Mouse (Mus musculus): ENCODE results near the gene Suclg2. TPM values are rescaled to one million over a fixed set of nuclear protein-coding genes. Genes with fewer than 3 reads are reported as not detected.

Gene Suclg2
- polyA plus RNA-seq, 1 experiment from 2014 or later: 103 TPM

GRCm38 (mm10) chr6:95719791-95720190 lies 1.2 kb upstream of the Suclg2 start:
- Histone ChIP-seq H3K4me1 (replicated peaks; ENCODE audit: control insufficient read depth, insufficient read depth, low read length) (peaks cover 5% of the 10 kb centered on the region; the same call in 1 of the 2 replicates), H3K9ac (ENCODE audit: low read length) (no peak overlapping the region), H3K27ac (ENCODE audit: low read depth) (no peak overlapping the region), H3K4me3 (ENCODE audit: low read depth, low read length) (no peak overlapping the region), H3K9me3 (ENCODE audit: control insufficient read depth, low read length) (no peaks in the 10 kb centered on the region), H3K36me3 (ENCODE audit: control insufficient read depth, insufficient read depth, low read length) (no peaks in the 10 kb centered on the region), H3K4me2 (ENCODE audit: low read length) (no peak overlapping the region), H3K27me3 (replicated peaks; ENCODE audit: control insufficient read depth, insufficient read depth, low read length) (no peaks in the 10 kb centered on the region)
- 76% methylated on average over 3 of the region's 3 CpGs for WGBS
- ATAC-seq (replicated peaks; ENCODE audit: low FRiP score, low TSS enrichment, low read depth): no peak
- DNase-seq (ENCODE audit: low spot score): no peak

GRCm38 (mm10) chr6:95718969-95719333 lies 351 bp upstream of the Suclg2 start:
- Histone ChIP-seq H3K36me3 (ENCODE audit: control insufficient read depth, insufficient read depth, low read length) (no peaks in the 10 kb centered on the region), H3K9me3 (ENCODE audit: control insufficient read depth, low read length) (no peaks in the 10 kb centered on the region), H3K27me3 (replicated peaks; ENCODE audit: control insufficient read depth, insufficient read depth, low read length) (no peaks in the 10 kb centered on the region), H3K4me1 (replicated peaks; ENCODE audit: control insufficient read depth, insufficient read depth, low read length) (peaks cover 5% of the 10 kb centered on the region; the same call in 1 of the 2 replicates), H3K9ac (ENCODE audit: low read length) (peak overlapping the region; percentile 96), H3K4me2 (ENCODE audit: low read length) (peak overlapping the region; percentile 92), H3K27ac (ENCODE audit: low read depth) (no peak overlapping the region), H3K4me3 (ENCODE audit: low read depth, low read length) (peak overlapping the region; percentile 88)
- peak; percentile 66 for ATAC-seq (replicated peaks; ENCODE audit: low FRiP score, low TSS enrichment, low read depth)
- WGBS: 0% methylated on average over 1 of the region's 1 CpGs
- DNase-seq (ENCODE audit: low spot score): no peak

- H3K27me3 ChIP-seq (replicated peaks; ENCODE audit: control insufficient read depth, insufficient read depth, low read length): no peaks in the 10 kb centered on the region
- DNase-seq (ENCODE audit: low spot score) (no peak), ATAC-seq (replicated peaks; ENCODE audit: low FRiP score, low TSS enrichment, low read depth) (no peak)
- no peaks in the 10 kb centered on the region for H3K36me3 ChIP-seq (ENCODE audit: control insufficient read depth, insufficient read depth, low read length)
- WGBS: 77% methylated on average over 3 of the region's 3 CpGs
- peaks cover 8% of the 10 kb centered on the region; the same call in 1 of the 2 replicates for H3K4me1 ChIP-seq (replicated peaks; ENCODE audit: control insufficient read depth, insufficient read depth, low read length)
- no peak overlapping the region for H3K9ac ChIP-seq (ENCODE audit: low read length)
- no peak overlapping the region for H3K27ac ChIP-seq (ENCODE audit: low read depth)
- H3K9me3 ChIP-seq (ENCODE audit: control insufficient read depth, low read length): no peaks in the 10 kb centered on the region
- H3K4me3 ChIP-seq (ENCODE audit: low read depth, low read length): no peak overlapping the region
- H3K4me2 ChIP-seq (ENCODE audit: low read length): peak overlapping the region; percentile 92; the same call in 1 of the 2 replicates
Observed at GRCm38 (mm10) chr6:95717071-95717470, 1.5 kb downstream of the Suclg2 start.

- Histone ChIP-seq H3K4me3 (ENCODE audit: low read depth, low read length) (no peak overlapping the region), H3K9ac (ENCODE audit: low read length) (no peak overlapping the region), H3K4me1 (replicated peaks; ENCODE audit: control insufficient read depth, insufficient read depth, low read length) (peaks cover 8% of the 10 kb centered on the region; the same call in 1 of the 2 replicates), H3K9me3 (ENCODE audit: control insufficient read depth, low read length) (no peaks in the 10 kb centered on the region), H3K36me3 (ENCODE audit: control insufficient read depth, insufficient read depth, low read length) (no peaks in the 10 kb centered on the region), H3K4me2 (ENCODE audit: low read length) (no peak overlapping the region), H3K27ac (ENCODE audit: low read depth) (no peak overlapping the region), H3K27me3 (replicated peaks; ENCODE audit: control insufficient read depth, insufficient read depth, low read length) (no peaks in the 10 kb centered on the region)
- 92% methylated on average over 5 of the region's 5 CpGs for WGBS
- ATAC-seq (replicated peaks; ENCODE audit: low FRiP score, low TSS enrichment, low read depth): no peak
- DNase-seq (ENCODE audit: low spot score): no peak
Observed at GRCm38 (mm10) chr6:95716476-95716875, 2.1 kb downstream of the Suclg2 start.

- Histone ChIP-seq H3K4me3 (ENCODE audit: low read depth, low read length) (no peak overlapping the region), H3K36me3 (ENCODE audit: control insufficient read depth, insufficient read depth, low read length) (no peaks in the 10 kb centered on the region), H3K27ac (ENCODE audit: low read depth) (no peak overlapping the region), H3K9me3 (ENCODE audit: control insufficient read depth, low read length) (no peaks in the 10 kb centered on the region), H3K9ac (ENCODE audit: low read length) (no peak overlapping the region), H3K27me3 (replicated peaks; ENCODE audit: control insufficient read depth, insufficient read depth, low read length) (no peaks in the 10 kb centered on the region), H3K4me1 (replicated peaks; ENCODE audit: control insufficient read depth, insufficient read depth, low read length) (peaks cover 8% of the 10 kb centered on the region; the same call in 1 of the 2 replicates), H3K4me2 (ENCODE audit: low read length) (no peak overlapping the region)
- ATAC-seq (replicated peaks; ENCODE audit: low FRiP score, low TSS enrichment, low read depth) (no peak), DNase-seq (ENCODE audit: low spot score) (no peak)
- WGBS: 28% methylated on average over 5 of the region's 5 CpGs
Observed at GRCm38 (mm10) chr6:95713245-95713644, 5.4 kb downstream of the Suclg2 start.

GRCm38 (mm10) chr6:95712081-95712480 lies 6.5 kb downstream of the Suclg2 start:
- Histone ChIP-seq H3K9me3 (ENCODE audit: control insufficient read depth, low read length) (no peaks in the 10 kb centered on the region), H3K4me1 (replicated peaks; ENCODE audit: control insufficient read depth, insufficient read depth, low read length) (0 out of 2 replicates have a peak, but pooled peaks cover 3% of the 10 kb centered on the region), H3K9ac (ENCODE audit: low read length) (no peak overlapping the region), H3K27me3 (replicated peaks; ENCODE audit: control insufficient read depth, insufficient read depth, low read length) (no peaks in the 10 kb centered on the region), H3K36me3 (ENCODE audit: control insufficient read depth, insufficient read depth, low read length) (no peaks in the 10 kb centered on the region), H3K27ac (ENCODE audit: low read depth) (no peak overlapping the region), H3K4me3 (ENCODE audit: low read depth, low read length) (no peak overlapping the region), H3K4me2 (ENCODE audit: low read length) (no peak overlapping the region)
- 61% methylated on average over 4 of the region's 4 CpGs for WGBS
- ATAC-seq (replicated peaks; ENCODE audit: low FRiP score, low TSS enrichment, low read depth): no peak
- DNase-seq (ENCODE audit: low spot score): no peak

- no peaks in the 10 kb centered on the region for H3K27me3 ChIP-seq (replicated peaks; ENCODE audit: control insufficient read depth, insufficient read depth, low read length)
- no peaks in the 10 kb centered on the region for H3K36me3 ChIP-seq (ENCODE audit: control insufficient read depth, insufficient read depth, low read length)
- no peak overlapping the region for H3K27ac ChIP-seq (ENCODE audit: low read depth)
- no peak overlapping the region for H3K9ac ChIP-seq (ENCODE audit: low read length)
- H3K9me3 ChIP-seq (ENCODE audit: control insufficient read depth, low read length): no peaks in the 10 kb centered on the region
- DNase-seq (ENCODE audit: low spot score): no peak
- H3K4me1 ChIP-seq (replicated peaks; ENCODE audit: control insufficient read depth, insufficient read depth, low read length): 0 out of 2 replicates have a peak, but pooled peaks cover 3% of the 10 kb centered on the region
- H3K4me2 ChIP-seq (ENCODE audit: low read length): no peak overlapping the region
- ATAC-seq (replicated peaks; ENCODE audit: low FRiP score, low TSS enrichment, low read depth): no peak
- 69% methylated on average over 3 of the region's 3 CpGs for WGBS
- no peak overlapping the region for H3K4me3 ChIP-seq (ENCODE audit: low read depth, low read length)
Observed at GRCm38 (mm10) chr6:95711671-95712070, 6.9 kb downstream of the Suclg2 start.

- Histone ChIP-seq H3K27me3 (replicated peaks; ENCODE audit: control insufficient read depth, insufficient read depth, low read length) (no peaks in the 10 kb centered on the region), H3K4me1 (replicated peaks; ENCODE audit: control insufficient read depth, insufficient read depth, low read length) (0 out of 2 replicates have a peak, but pooled peaks cover 3% of the 10 kb centered on the region), H3K4me2 (ENCODE audit: low read length) (no peak overlapping the region), H3K27ac (ENCODE audit: low read depth) (no peak overlapping the region), H3K9me3 (ENCODE audit: control insufficient read depth, low read length) (no peaks in the 10 kb centered on the region), H3K4me3 (ENCODE audit: low read depth, low read length) (no peak overlapping the region), H3K36me3 (ENCODE audit: control insufficient read depth, insufficient read depth, low read length) (no peaks in the 10 kb centered on the region), H3K9ac (ENCODE audit: low read length) (no peak overlapping the region)
- no peak for DNase-seq (ENCODE audit: low spot score)
- ATAC-seq (replicated peaks; ENCODE audit: low FRiP score, low TSS enrichment, low read depth): no peak
- 87% methylated on average over 6 of the region's 6 CpGs for WGBS
Observed at GRCm38 (mm10) chr6:95710886-95711285, 7.7 kb downstream of the Suclg2 start.

- no peaks in the 10 kb centered on the region for H3K9me3 ChIP-seq (ENCODE audit: control insufficient read depth, low read length)
- H3K4me1 ChIP-seq (replicated peaks; ENCODE audit: control insufficient read depth, insufficient read depth, low read length): 0 out of 2 replicates have a peak, but pooled peaks cover 3% of the 10 kb centered on the region
- no peak for ATAC-seq (replicated peaks; ENCODE audit: low FRiP score, low TSS enrichment, low read depth)
- 40% methylated on average over 4 of the region's 4 CpGs for WGBS
- DNase-seq (ENCODE audit: low spot score): no peak
- no peaks in the 10 kb centered on the region for H3K36me3 ChIP-seq (ENCODE audit: control insufficient read depth, insufficient read depth, low read length)
- no peak overlapping the region for H3K27ac ChIP-seq (ENCODE audit: low read depth)
- no peak overlapping the region for H3K4me3 ChIP-seq (ENCODE audit: low read depth, low read length)
- H3K27me3 ChIP-seq (replicated peaks; ENCODE audit: control insufficient read depth, insufficient read depth, low read length): no peaks in the 10 kb centered on the region
- H3K9ac ChIP-seq (ENCODE audit: low read length): no peak overlapping the region
- no peak overlapping the region for H3K4me2 ChIP-seq (ENCODE audit: low read length)
Observed at GRCm38 (mm10) chr6:95709531-95709930, 9.1 kb downstream of the Suclg2 start.

Measured in intestine, embryonic 14.5 days (tissue).